Mouse (Mus musculus) adrenal gland, adult 8-10 months (tissue): Measurements from ENCODE around the gene Dpf2. TPM values are rescaled to one million over a fixed set of nuclear protein-coding genes. Genes with fewer than 3 reads are reported as not detected.
"Not testable (repeated sequence)": the region's sequence is repeated elsewhere in the genome, so short reads cannot be mapped to it uniquely, and the experiment has no call there.

Source experiments
- DNase-seq: peaks from one replicate; pipeline ENCODE4 v3.0.0; 2022
- total RNA-seq, 4 experiments: library from RNA; stranded (reverse); gene quantifications; 2 replicates each; pipeline ENCODE4 v1.2.4; 2022

Dpf2 gene
- total RNA-seq, 4 experiments from 2014 or later = 93.7 to 147 (median 129) TPM

- DNase-seq = no peak
These were observed 20.1 kb downstream of the Dpf2 start for GRCm38 (mm10) chr19:5892735-5893134.

- DNase-seq = no peak
These were observed 20.5 kb downstream of the Dpf2 start for GRCm38 (mm10) chr19:5892262-5892661.

- no peak for DNase-seq
These were observed 21.1 kb downstream of the Dpf2 start for GRCm38 (mm10) chr19:5891521-5892258.

- DNase-seq = no peak
These were observed 23.6 kb downstream of the Dpf2 start for GRCm38 (mm10) chr19:5889211-5889610.

- DNase-seq = no peak
These were observed 25.5 kb downstream of the Dpf2 start for GRCm38 (mm10) chr19:5887234-5887815.

DNA sequence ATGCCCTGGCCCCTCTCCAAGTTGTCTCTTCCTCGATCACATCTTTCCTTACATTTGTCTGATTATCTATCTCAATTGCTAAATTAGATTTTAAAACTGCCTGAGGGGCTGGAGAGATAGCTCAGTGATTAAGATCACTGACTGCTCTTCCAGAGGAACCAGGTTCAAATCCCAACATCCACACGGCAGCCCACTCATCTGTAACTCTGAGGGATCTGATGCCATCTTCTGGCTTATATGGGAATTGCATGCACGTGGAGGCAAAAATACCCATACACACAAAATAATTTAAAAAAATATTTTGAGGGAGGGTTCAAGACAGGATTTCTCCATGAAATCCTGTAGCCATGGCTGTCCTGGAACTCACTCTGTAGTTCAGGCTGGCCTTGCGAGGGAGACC lies 27.0 kb downstream of the Dpf2 start:
- DNase-seq = no peak

GRCm38 (mm10) chr19:5883935-5884334 lies 28.9 kb downstream of the Dpf2 start:
- DNase-seq = no peak

GRCm38 (mm10) chr19:5882079-5882478 lies 30.7 kb downstream of the Dpf2 start:
- not testable (repeated sequence) for DNase-seq

DNA sequence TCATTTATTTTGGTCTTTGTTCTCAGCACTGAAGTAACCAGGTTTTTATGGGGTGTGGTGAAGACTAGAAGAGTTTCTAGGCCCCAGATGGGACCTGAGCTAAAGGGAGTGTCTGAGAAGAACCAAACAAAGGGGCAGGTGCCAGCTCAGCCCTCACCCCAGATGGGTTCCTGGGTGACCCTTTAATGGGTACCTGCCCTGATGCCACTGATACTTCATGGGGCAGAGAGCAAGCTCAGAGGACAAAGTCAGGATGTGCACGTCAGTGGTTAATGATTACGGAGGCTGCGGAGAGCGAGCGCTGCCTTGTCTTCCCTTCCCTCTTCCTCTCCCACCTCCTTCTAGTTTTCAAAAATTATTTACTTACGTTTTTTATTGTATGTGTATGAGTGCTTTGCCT lies 31.7 kb downstream of the Dpf2 start:
- no peak for DNase-seq

DNA sequence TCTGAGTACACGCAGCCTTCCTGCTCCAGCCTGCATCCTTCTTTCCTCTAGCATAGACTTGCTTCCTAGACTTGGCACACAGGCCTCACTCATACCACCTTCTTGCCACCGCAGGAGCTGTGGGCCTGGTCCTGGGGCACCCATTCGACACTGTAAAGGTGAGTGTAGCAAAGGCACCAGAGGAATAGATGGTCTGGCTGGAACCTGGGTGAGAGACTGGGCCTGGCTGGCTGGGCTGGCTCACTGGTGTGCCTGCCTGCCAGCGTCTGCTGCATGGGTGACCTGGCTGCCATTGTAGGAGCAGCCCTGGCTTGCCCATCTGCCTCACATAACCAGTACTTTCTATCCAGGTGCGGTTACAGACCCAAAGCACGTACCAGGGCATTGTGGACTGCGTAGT lies 33.1 kb downstream of the Dpf2 start:
- DNase-seq = no peak

- no peak for DNase-seq
These were observed 33.9 kb downstream of the Dpf2 start for GRCm38 (mm10) chr19:5878916-5879315.

DNA sequence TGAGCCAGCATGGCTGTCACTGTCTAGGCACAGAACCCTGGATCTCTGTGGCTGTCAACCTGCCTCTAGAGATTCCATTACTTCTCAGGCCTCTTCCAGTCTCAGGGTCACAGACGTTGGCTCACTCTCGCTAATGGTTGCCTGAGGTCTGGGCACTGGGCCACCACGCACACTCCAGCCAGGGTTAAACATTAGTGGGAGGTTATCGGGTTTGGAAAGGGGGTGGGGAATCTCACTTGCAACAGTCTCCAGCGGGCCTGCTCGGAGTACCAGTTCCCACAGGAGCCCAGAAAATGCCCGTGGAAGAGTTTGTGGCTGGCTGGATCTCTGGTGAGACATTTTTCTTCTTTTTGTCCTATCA lies 34.5 kb downstream of the Dpf2 start:
- DNase-seq = peak; percentile 91

- DNase-seq = peak; percentile 86
These were observed 35.0 kb downstream of the Dpf2 start, which contains the start of gene Slc25a45 for GRCm38 (mm10) chr19:5877618-5878361. Gene Slc25a45 (plus strand): TSS chr19:5877808.

DNA sequence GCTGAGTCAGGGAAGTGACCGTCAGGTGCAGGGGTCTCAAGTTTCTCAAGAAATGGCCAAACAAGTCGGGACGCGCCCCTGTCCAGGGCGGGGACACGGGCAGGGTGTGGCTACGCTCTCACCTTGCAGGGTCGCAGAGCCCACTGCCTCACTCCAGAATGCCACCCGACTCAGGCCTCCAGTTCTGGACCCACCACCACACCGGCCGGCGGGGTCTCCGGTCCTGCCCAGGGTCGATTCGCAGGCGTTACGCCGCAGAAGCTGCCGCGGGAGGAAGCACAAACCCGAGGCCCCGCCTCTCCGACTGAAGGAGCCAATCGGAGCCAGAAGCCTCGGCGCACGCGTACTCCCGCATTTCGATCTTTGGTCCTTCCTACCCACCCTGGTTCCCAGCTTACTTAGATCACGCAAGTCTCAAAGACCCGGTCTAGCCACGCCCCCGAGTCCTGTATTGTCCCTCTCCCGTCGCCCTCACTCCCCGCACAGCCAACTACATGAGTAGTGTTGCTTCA lies 37.8 kb downstream of the Dpf2 start, which contains the start of gene Frmd8:
Frmd8 (minus strand) TSS at position 306 of the 512 bp plus-strand sequence.
- DNase-seq = peak; percentile 92

DNA sequence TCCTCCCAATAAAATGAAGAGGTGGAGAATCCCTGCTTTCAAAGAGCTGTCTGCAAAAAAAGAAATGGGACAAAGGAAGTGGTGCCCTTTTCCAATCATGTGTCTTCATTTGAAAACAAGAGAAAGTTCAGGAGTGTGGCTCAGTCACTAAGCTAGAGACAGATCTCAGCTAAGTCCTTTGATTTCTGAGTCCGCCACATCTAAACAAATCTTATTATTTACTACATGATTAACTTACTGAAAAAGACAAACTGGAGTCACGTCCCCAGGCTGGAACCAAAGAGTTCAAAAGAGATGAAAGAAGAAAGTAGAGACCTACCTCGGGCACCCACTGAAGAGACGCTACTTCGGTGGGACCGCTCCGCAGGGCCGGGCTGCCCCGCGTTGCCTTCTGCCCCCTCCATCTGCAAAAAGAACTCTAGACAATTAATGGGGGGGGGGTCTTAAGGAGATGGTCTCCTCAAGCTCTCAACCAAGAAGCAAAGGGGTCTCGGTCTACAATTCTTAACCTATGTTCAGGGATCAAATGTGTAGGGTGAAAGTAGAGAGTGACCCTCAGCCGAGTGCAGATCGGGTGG lies 38.3 kb downstream of the Dpf2 start:
- no peak for DNase-seq

DNA sequence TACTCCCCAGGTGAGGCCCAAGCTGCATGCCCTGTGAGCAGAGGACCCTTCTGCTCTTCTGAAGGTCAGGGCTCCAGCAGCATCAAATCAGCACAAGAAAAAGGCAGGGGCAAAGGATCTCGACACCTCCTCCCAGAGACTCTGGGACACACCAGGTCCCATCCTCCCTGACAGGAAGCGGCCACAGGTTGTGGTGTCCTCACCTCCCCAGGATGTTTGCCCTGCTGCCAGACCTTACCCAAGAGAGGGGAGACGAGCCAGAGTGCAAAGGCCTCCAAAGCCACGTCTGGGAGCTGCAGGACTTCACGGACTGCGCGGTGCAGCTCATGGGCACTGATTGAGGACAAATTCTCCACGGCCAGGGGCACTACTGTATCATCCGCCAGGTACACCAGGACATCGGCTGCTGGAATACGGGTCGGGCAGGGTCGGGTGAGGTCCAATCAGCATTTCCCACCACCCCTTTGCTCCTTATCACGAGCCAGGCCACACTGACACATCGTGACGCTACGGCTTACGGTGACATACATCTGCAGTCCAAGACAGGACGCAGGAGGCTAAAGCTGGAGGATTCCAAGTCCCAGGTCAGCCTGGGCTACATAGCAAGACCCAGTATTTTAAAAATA lies 39.8 kb downstream of the Dpf2 start:
- no peak for DNase-seq

DNA sequence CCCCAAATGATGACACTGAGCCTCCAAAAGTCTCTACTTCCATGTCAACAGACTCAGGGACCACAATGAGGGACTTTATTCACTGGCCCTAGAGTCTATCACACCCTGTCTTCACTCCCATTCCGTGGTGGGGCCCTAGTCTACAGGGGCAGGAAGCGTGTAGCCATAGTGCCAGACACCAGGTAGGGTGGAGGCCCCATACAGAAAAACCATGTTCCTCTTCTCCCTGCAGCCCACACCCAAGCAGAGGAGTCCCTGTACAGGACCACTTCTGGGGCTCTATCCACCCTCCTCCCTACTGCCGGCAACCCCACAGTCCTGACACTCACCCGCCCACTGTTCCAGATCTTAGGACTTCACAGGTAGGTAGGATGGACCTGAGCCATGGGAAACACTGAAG lies 40.3 kb downstream of the Dpf2 start:
- no peak for DNase-seq

- no peak for DNase-seq
These were observed 41.1 kb downstream of the Dpf2 start for GRCm38 (mm10) chr19:5871683-5872082.

GRCm38 (mm10) chr19:5871273-5871672 lies 41.5 kb downstream of the Dpf2 start:
- DNase-seq = no peak

- peak; percentile 72 for DNase-seq
These were observed 44.7 kb downstream of the Dpf2 start for GRCm38 (mm10) chr19:5868096-5868495.

GRCm38 (mm10) chr19:5864710-5865398 lies 48.0 kb downstream of the Dpf2 start:
- no peak for DNase-seq

DNA sequence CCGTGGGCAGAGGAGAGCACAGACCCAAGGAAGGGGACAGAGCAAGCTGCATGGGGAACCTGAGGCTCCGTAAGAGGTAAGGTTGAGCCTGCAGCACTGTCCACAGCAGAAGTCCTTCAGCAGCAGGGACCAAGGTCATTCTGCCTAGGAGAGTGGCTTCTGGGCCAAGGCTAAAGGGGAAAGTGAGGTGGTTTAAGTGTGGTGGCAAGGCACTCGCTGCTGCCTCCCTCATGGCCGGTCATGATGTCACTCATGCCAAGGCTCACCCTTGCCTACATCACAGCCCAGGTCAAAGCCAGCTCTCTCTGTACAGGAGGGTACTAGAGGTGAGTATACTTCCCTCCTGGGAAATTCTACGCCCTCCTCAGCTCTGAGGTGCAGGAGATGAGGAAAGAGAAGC lies 49.0 kb downstream of the Dpf2 start:
- no peak for DNase-seq
